Comparison of ENCODE assay signal across 22 mouse cellular contexts in genomic region chrX:169937119-169937719, GRCm38 (mm10).
DNase-seq lines count a peak whose midpoint lies in the region; ATAC-seq and TF ChIP-seq lines count a peak whose summit lies in the region.
"Had no signal": no experiment of that assay in that cellular context is flagged by ENCODE, and none has a peak within 500 bp of the region (broad histone marks: within the 10 kb centered on the region; RNA-seq: fewer than 3 reads in every experiment).

No protein-coding gene starts in this region.

- H3ac ChIP-seq in myocyte (ENCODE audit: control insufficient read depth, insufficient read length): no peak overlapping the region

- no peak overlapping the region for H3K4me3 ChIP-seq in lung, postnatal 0 days (ENCODE audit: low read depth, low read length)
- no peak overlapping the region for H3K4me3 ChIP-seq in intestine, embryonic 15.5 days (replicated peaks)
- H3K4me3 ChIP-seq in myocyte: no peak overlapping the region
- H3K4me3 ChIP-seq: embryonic facial prominence, embryonic 13.5 days; forebrain, embryonic 10.5 days; hindbrain, embryonic 13.5 days; kidney, embryonic 15.5 days; limb, embryonic 13.5 days; midbrain, embryonic 15.5 days; neural tube, embryonic 15.5 days had no signal

- TF ChIP-seq EP300 in lung, postnatal 0 days (IDR thresholded peaks at IDR 0.05): no peak

- no peak for TF ChIP-seq CTCF in lung, postnatal 0 days (IDR thresholded peaks at IDR 0.05)

- no peak for TF ChIP-seq POLR2A in myocyte (IDR thresholded peaks at IDR 0.05; ENCODE audit: insufficient read length, low read depth)

- no peaks in the 10 kb centered on the region for H3K4me1 ChIP-seq in lung, postnatal 0 days (ENCODE audit: insufficient read depth, low read depth, low read length)
- H3K4me1 ChIP-seq in intestine, embryonic 15.5 days (replicated peaks): no peaks in the 10 kb centered on the region
- H3K4me1 ChIP-seq: embryonic facial prominence, embryonic 13.5 days; hindbrain, embryonic 13.5 days; kidney, embryonic 15.5 days; limb, embryonic 13.5 days; midbrain, embryonic 15.5 days; neural tube, embryonic 15.5 days had no signal

- no peaks in the 10 kb centered on the region for H3K27me3 ChIP-seq in lung, postnatal 0 days (replicated peaks; ENCODE audit: insufficient read depth, low read length)
- H3K27me3 ChIP-seq in intestine, embryonic 15.5 days (replicated peaks): no peaks in the 10 kb centered on the region
- no peaks in the 10 kb centered on the region for H3K27me3 ChIP-seq in myocyte (ENCODE audit: control insufficient read depth, insufficient read depth, insufficient read length)
- H3K27me3 ChIP-seq: midbrain, embryonic 15.5 days had no signal

- ATAC-seq in lung, postnatal 0 days: no peak
- peak; percentile 68 for ATAC-seq in intestine, embryonic 15.5 days
- ATAC-seq in erythroid progenitor cell, adult 5-6 weeks (replicated peaks; ENCODE audit: low FRiP score, poor library complexity, severe bottlenecking): no peak
- ATAC-seq: CD4-positive, CD25-positive, alpha-beta regulatory T cell, adult 4 months; midbrain, embryonic 15.5 days had no signal

- H3K27ac ChIP-seq in lung, postnatal 0 days (ENCODE audit: low read length): no peak overlapping the region
- H3K27ac ChIP-seq in intestine, embryonic 15.5 days: no peak overlapping the region
- H3K27ac ChIP-seq: embryonic facial prominence, embryonic 13.5 days; forebrain, embryonic 10.5 days; hindbrain, embryonic 13.5 days; kidney, embryonic 15.5 days; limb, embryonic 13.5 days; midbrain, embryonic 15.5 days; neural tube, embryonic 15.5 days had no signal

- peak; percentile 14 for DNase-seq in lung, postnatal 0 days (ENCODE audit: low spot score)
- no peak for DNase-seq in lung, postnatal 25 days (ENCODE audit: low spot score)
- DNase-seq in adipocyte (ENCODE audit: low spot score): peak; percentile 51
- DNase-seq in embryo, embryonic 10.5 days (ENCODE audit: low spot score): no peak
- no peak for DNase-seq in cerebellum, postnatal 25 days
- DNase-seq: adrenal gland, postnatal 36 days; cerebellum, adult 8-10 months; lung, adult 2 months; lung, postnatal 4 days; thymus, adult 18-20 months; thymus, postnatal 4 days had no signal

- H3K36me3 ChIP-seq in lung, postnatal 0 days (ENCODE audit: insufficient read depth, low read length): no peaks in the 10 kb centered on the region
- no peaks in the 10 kb centered on the region for H3K36me3 ChIP-seq in intestine, embryonic 15.5 days
- no peaks in the 10 kb centered on the region for H3K36me3 ChIP-seq in myocyte (ENCODE audit: control insufficient read depth, insufficient read depth)
- H3K36me3 ChIP-seq: embryonic facial prominence, embryonic 13.5 days; forebrain, embryonic 10.5 days; hindbrain, embryonic 13.5 days; kidney, embryonic 15.5 days; limb, embryonic 13.5 days; midbrain, embryonic 15.5 days; neural tube, embryonic 15.5 days had no signal

- H3K4me2 ChIP-seq in lung, postnatal 0 days (replicated peaks; ENCODE audit: low read depth, low read length): no peak overlapping the region
- no peak overlapping the region for H3K4me2 ChIP-seq in intestine, embryonic 15.5 days (replicated peaks)
- peak overlapping the region; percentile 31 for H3K4me2 ChIP-seq in myocyte (ENCODE audit: low read depth)
- H3K4me2 ChIP-seq: embryonic facial prominence, embryonic 13.5 days; hindbrain, embryonic 13.5 days; kidney, embryonic 15.5 days; limb, embryonic 13.5 days; midbrain, embryonic 15.5 days; neural tube, embryonic 15.5 days had no signal

- WGBS in lung, postnatal 0 days: 28% methylated on average over 5 of the region's 5 CpGs
- 42% methylated on average over 5 of the region's 5 CpGs for WGBS in intestine, embryonic 15.5 days

- no peaks in the 10 kb centered on the region for H3K9me3 ChIP-seq in lung, postnatal 0 days (ENCODE audit: low read length)
- no peaks in the 10 kb centered on the region for H3K9me3 ChIP-seq in intestine, embryonic 15.5 days
- H3K9me3 ChIP-seq: embryonic facial prominence, embryonic 13.5 days; forebrain, embryonic 10.5 days; hindbrain, embryonic 13.5 days; kidney, embryonic 15.5 days; limb, embryonic 13.5 days; midbrain, embryonic 15.5 days; neural tube, embryonic 15.5 days had no signal

- H3K9ac ChIP-seq in lung, postnatal 0 days (replicated peaks; ENCODE audit: low read depth): no peak overlapping the region
- no peak overlapping the region for H3K9ac ChIP-seq in intestine, embryonic 15.5 days
- H3K9ac ChIP-seq: embryonic facial prominence, embryonic 13.5 days; hindbrain, embryonic 13.5 days; kidney, embryonic 15.5 days; limb, embryonic 13.5 days; midbrain, embryonic 15.5 days; neural tube, embryonic 15.5 days had no signal

- peaks cover 84% of the 10 kb centered on the region for H3K79me2 ChIP-seq in myocyte (ENCODE audit: control insufficient read depth, insufficient read depth)

TF ChIP-seq in myocyte, 11 proteins besides CTCF, POLR2A, EP300 and RAD21:
- TF ChIP-seq MAX (IDR thresholded peaks at IDR 0.05; ENCODE audit: low read depth) (no peak), TCF12 (IDR thresholded peaks at IDR 0.05; ENCODE audit: insufficient read depth, poor library complexity, severe bottlenecking) (no peak), USF1 (IDR thresholded peaks at IDR 0.05; ENCODE audit: low read depth) (no peak), REST (IDR thresholded peaks at IDR 0.05; ENCODE audit: insufficient read depth, insufficient read length) (no peak), CEBPB (IDR thresholded peaks at IDR 0.05; ENCODE audit: insufficient read depth, poor library complexity, severe bottlenecking) (no peak), TCF3 (IDR thresholded peaks at IDR 0.05; ENCODE audit: insufficient read length, low read depth) (no peak), MYOG (IDR thresholded peaks at IDR 0.05; ENCODE audit: control insufficient read depth in 1 of 3, insufficient read depth in 1 of 3, insufficient read length in 2 of 3, low read depth in 2 of 3) (no peak), MYOD1 (IDR thresholded peaks at IDR 0.05; ENCODE audit: control insufficient read depth in 1 of 3, insufficient read length in 2 of 3, low read depth in 2 of 3) (no peak), POLR2AphosphoS2 (IDR thresholded peaks at IDR 0.05; ENCODE audit: insufficient read length, low read depth) (no peak), E2F4 (IDR thresholded peaks at IDR 0.05; ENCODE audit: insufficient read depth) (no peak), SRF (IDR thresholded peaks at IDR 0.05; ENCODE audit: control insufficient read depth, insufficient read length, low read depth) (no peak)

Comparison
In these comparisons a context has a peak if more than half of its experiments do, and no peak if none do; other contexts are left out.
1. DNase-seq: peak in lung, postnatal 0 days (single experiment) and adipocyte (single experiment); none in lung, postnatal 25 days (single experiment), embryo, embryonic 10.5 days (single experiment) and cerebellum, postnatal 25 days (0 of 2).